Mouse (Mus musculus) lung, adult 2 months (tissue): Measurements from ENCODE around the gene Atp5j2.

Source experiments
- CTCF ChIP-seq: fragments of 200-500 bp; IDR thresholded peaks from 2 replicates; pipeline ENCODE4 v1.5.1; 2011; ENCODE audit warnings: mild to moderate bottlenecking, low read length, control low read depth; ENCODE audit not compliant: insufficient read depth
- POLR2A ChIP-seq: fragments of 200-500 bp; IDR thresholded peaks from 2 replicates; pipeline ENCODE4 v1.6.1; 2011; ENCODE audit warnings: low read depth, mild to moderate bottlenecking, control low read depth, low read length, borderline replicate concordance; ENCODE audit errors: extremely low read depth

DNA sequence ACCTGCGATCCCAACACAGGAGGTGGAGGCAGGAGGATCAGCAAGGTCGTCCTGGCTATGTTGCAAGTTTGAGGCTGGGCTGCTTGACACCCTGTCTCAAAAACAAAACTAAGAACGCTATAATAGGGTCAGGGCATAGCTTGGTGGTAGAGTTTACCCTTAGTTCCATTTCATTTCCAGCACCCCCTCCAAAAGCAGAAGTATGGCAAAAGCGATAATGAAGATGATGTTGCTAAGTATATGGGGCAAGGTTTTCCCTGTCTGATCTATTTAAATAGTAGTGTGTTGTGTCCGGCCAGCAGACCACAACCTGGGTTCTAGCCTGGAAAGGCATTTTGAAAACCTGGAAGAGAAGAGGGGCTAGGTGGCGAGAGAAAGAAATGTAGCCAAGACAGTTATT lies 16.1 kb upstream of the Atp5j2 start:
- no peak for TF ChIP-seq POLR2A
- TF ChIP-seq CTCF, result no peak
